Mouse (Mus musculus): ENCODE data around the gene Gopc. TPM values are rescaled to one million over a fixed set of nuclear protein-coding genes. Genes with fewer than 3 reads are reported as not detected.

Gopc gene
- total and polyA plus RNA-seq, 2 experiments: 3.7 to 14.9 TPM

DNA sequence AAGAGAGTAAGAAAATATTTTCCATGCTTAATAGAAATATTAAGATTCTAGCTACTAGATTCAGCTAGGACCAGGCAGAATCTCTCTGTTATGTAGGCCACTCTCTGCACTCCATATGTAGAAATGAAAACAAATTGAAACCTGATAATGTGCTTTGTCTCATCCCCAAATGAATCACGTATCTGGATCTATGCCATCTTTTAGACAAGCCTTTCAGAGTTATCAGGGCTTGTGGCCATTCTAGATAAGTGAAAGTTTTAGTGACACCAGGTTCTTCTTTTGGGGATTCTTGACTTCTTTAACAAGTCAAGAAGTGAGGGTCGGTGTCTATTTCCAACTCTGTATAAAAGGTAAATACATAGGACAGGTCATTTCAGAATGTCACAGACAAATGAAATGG, 16.8 kb upstream of the Gopc start:
- 74% methylated on average over 2 of the region's 2 CpGs for WGBS
- Histone ChIP-seq H3K79me2 (ENCODE audit: control insufficient read depth, insufficient read depth, low read length) (no peaks in the 10 kb centered on the region), H3K27ac (replicated peaks; ENCODE audit: insufficient read depth, low read depth, low read length) (no peak overlapping the region), H3K27me3 (ENCODE audit: control insufficient read depth, insufficient read depth, low read length) (no peaks in the 10 kb centered on the region), H3K9ac (ENCODE audit: low read depth, low read length) (no peak overlapping the region), H3K4me1 (ENCODE audit: control insufficient read depth, insufficient read depth, low read length) (no peaks in the 10 kb centered on the region), H3K4me3 (ENCODE audit: insufficient read depth, low read depth, low read length) (no peak overlapping the region), H3K36me3 (ENCODE audit: control insufficient read depth, insufficient read depth, low read length) (no peaks in the 10 kb centered on the region)
- TF ChIP-seq CTCF (IDR thresholded peaks at IDR 0.05; ENCODE audit: low read depth, low read length) (no peak), POLR2A (IDR thresholded peaks at IDR 0.05; ENCODE audit: extremely low read depth, insufficient read depth, low read length) (no peak)
- no peak for DNase-seq (ENCODE audit: extremely low read depth, low read depth, low spot score)

DNA sequence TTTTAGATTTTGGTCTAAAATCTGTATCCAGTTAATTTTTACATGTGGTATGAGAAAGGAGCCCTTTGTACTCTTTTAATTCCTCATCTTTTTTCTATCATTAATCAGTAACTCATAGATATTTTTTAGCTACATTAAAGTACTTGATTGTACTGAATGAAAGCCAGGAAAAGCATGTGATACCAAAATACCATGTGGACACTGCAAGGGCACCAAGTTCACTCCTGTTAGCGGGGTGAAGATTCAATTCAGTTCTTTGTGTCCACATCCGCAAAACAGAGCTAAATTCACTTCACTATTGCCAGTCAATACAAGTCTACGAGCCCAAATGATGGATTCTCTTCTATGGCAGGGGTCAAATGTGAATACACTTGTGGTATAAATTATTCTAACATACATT, 14.7 kb upstream of the Gopc start:
- Histone ChIP-seq H3K27ac (replicated peaks; ENCODE audit: insufficient read depth, low read depth, low read length) (no peak overlapping the region), H3K4me3 (ENCODE audit: insufficient read depth, low read depth, low read length) (no peak overlapping the region), H3K9ac (ENCODE audit: low read depth, low read length) (no peak overlapping the region), H3K4me1 (ENCODE audit: control insufficient read depth, insufficient read depth, low read length) (no peaks in the 10 kb centered on the region), H3K79me2 (ENCODE audit: control insufficient read depth, insufficient read depth, low read length) (no peaks in the 10 kb centered on the region), H3K36me3 (ENCODE audit: control insufficient read depth, insufficient read depth, low read length) (no peaks in the 10 kb centered on the region), H3K27me3 (ENCODE audit: control insufficient read depth, insufficient read depth, low read length) (no peaks in the 10 kb centered on the region)
- DNase-seq (ENCODE audit: extremely low read depth, low read depth, low spot score): no peak
- 80% methylated on average over 3 of the region's 3 CpGs for WGBS
- TF ChIP-seq POLR2A (IDR thresholded peaks at IDR 0.05; ENCODE audit: extremely low read depth, insufficient read depth, low read length) (no peak), CTCF (IDR thresholded peaks at IDR 0.05; ENCODE audit: low read depth, low read length) (no peak)

DNA sequence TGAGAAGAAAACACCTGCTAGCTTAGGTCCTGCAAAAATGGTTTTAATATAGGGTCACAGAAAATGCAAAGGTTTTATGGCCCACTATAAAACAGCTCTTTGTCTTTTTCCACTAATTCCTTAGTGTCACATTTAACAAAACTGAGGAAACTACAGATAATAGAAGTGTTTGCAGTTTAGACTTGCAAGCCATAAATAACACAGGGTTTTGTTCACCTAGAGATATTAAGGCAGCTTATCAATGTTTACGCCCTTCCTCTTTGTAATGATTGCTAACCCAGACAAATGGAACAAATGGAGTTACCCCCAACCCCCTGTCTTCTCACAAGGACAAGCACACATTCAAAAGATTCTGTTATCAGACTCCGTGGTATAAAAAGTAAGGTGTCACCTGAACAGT, 9.3 kb upstream of the Gopc start:
- Histone ChIP-seq H3K27ac (replicated peaks; ENCODE audit: insufficient read depth, low read depth, low read length) (no peak overlapping the region), H3K4me3 (ENCODE audit: insufficient read depth, low read depth, low read length) (no peak overlapping the region), H3K4me1 (ENCODE audit: control insufficient read depth, insufficient read depth, low read length) (no peaks in the 10 kb centered on the region), H3K9ac (ENCODE audit: low read depth, low read length) (no peak overlapping the region), H3K27me3 (ENCODE audit: control insufficient read depth, insufficient read depth, low read length) (no peaks in the 10 kb centered on the region), H3K79me2 (ENCODE audit: control insufficient read depth, insufficient read depth, low read length) (no peaks in the 10 kb centered on the region), H3K36me3 (ENCODE audit: control insufficient read depth, insufficient read depth, low read length) (no peaks in the 10 kb centered on the region)
- DNase-seq (ENCODE audit: extremely low read depth, low read depth, low spot score): no peak
- 61% methylated on average over 2 of the region's 2 CpGs for WGBS
- TF ChIP-seq POLR2A (IDR thresholded peaks at IDR 0.05; ENCODE audit: extremely low read depth, insufficient read depth, low read length): no peak
- no peak for TF ChIP-seq CTCF (IDR thresholded peaks at IDR 0.05; ENCODE audit: low read depth, low read length)

DNA sequence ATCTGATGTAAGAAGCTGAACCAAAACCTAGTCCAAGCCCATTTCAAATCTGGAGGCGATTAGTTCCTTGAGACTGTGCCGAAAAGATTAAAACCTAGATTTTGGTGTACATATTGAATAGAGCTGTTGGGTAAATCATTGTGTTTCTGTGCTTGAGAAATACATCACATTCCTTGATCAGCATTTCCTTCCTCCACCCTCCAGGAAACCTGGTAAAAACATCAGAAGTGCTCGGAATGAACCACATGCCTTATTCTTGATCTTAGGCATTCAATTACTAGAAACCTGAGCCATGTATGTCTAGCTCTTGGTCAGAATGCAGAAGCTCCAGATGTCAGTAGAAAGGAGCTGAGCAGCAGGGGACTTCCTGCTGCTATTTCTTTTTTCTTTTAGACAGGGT, 7.5 kb upstream of the Gopc start:
- DNase-seq (ENCODE audit: extremely low read depth, low read depth, low spot score): no peak
- Histone ChIP-seq H3K27ac (replicated peaks; ENCODE audit: insufficient read depth, low read depth, low read length) (no peak overlapping the region), H3K27me3 (ENCODE audit: control insufficient read depth, insufficient read depth, low read length) (no peaks in the 10 kb centered on the region), H3K4me1 (ENCODE audit: control insufficient read depth, insufficient read depth, low read length) (no peaks in the 10 kb centered on the region), H3K79me2 (ENCODE audit: control insufficient read depth, insufficient read depth, low read length) (no peaks in the 10 kb centered on the region), H3K4me3 (ENCODE audit: insufficient read depth, low read depth, low read length) (no peak overlapping the region), H3K36me3 (ENCODE audit: control insufficient read depth, insufficient read depth, low read length) (no peaks in the 10 kb centered on the region), H3K9ac (ENCODE audit: low read depth, low read length) (no peak overlapping the region)
- TF ChIP-seq POLR2A (IDR thresholded peaks at IDR 0.05; ENCODE audit: extremely low read depth, insufficient read depth, low read length) (no peak), CTCF (IDR thresholded peaks at IDR 0.05; ENCODE audit: low read depth, low read length) (no peak)
- 82% methylated on average over 3 of the region's 3 CpGs for WGBS

DNA sequence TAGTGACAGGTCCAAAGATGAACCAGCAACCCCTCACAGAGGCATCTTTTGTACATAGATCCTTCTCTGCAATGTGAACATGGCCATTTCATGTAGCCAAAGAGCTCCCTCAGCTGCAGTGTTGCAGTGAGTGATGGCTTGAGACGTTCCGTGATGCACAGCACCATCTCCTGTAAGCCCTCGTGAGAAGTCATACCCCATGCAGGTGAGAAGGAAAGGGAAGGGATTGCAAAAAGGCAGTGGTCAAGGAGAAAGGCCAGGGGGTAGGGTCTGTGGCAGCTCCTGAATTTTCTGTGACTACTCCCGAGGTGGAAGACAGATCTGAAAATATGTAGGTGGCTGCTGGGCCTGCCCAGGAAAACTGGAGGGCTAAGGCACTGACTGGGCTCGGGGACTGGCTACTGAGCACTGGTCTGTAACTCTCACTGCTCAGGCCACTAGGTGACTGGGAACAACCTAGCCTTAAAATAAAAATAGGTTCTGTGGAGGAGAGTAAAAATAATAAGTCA, 7.1 kb upstream of the Gopc start, which contains the start of gene Nepn:
Gene Nepn, plus strand, starts transcription at position 51 of the 509 bp plus-strand sequence.
- Histone ChIP-seq H3K9ac (ENCODE audit: low read depth, low read length) (no peak within 1 kb of the TSS), H3K27me3 (ENCODE audit: control insufficient read depth, insufficient read depth, low read length) (no peaks in the 10 kb centered on the region)

DNA sequence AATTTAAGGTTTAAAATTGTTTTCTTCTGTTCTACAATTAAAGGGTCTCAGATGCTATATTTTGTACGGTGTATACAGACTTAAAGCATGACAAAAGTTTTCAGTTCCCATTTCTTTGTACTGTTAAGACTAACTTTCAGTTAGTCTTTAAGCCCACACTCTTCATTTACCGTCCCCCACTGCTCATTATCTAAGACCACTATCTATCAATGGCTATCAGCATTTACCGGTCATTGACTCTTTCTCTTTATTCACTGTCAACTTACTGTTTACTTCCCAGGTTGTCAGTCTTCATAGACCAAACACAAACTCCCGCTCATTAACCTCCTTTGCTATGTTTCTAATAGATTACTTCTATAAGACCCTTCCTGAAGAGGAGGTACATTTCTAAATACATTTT, 5.3 kb upstream of the Gopc start:
- Histone ChIP-seq H3K9ac (ENCODE audit: low read depth, low read length) (no peak overlapping the region), H3K79me2 (ENCODE audit: control insufficient read depth, insufficient read depth, low read length) (no peaks in the 10 kb centered on the region), H3K4me1 (ENCODE audit: control insufficient read depth, insufficient read depth, low read length) (peaks cover 5% of the 10 kb centered on the region; the same call in 1 of the 2 replicates), H3K36me3 (ENCODE audit: control insufficient read depth, insufficient read depth, low read length) (no peaks in the 10 kb centered on the region), H3K27me3 (ENCODE audit: control insufficient read depth, insufficient read depth, low read length) (no peaks in the 10 kb centered on the region), H3K4me3 (ENCODE audit: insufficient read depth, low read depth, low read length) (no peak overlapping the region), H3K27ac (replicated peaks; ENCODE audit: insufficient read depth, low read depth, low read length) (no peak overlapping the region)
- TF ChIP-seq POLR2A (IDR thresholded peaks at IDR 0.05; ENCODE audit: extremely low read depth, insufficient read depth, low read length) (no peak), CTCF (IDR thresholded peaks at IDR 0.05; ENCODE audit: low read depth, low read length) (no peak)
- no peak for DNase-seq (ENCODE audit: extremely low read depth, low read depth, low spot score)
- WGBS: 73% methylated on average over 4 of the region's 4 CpGs

More for the DNA sequence above, 7.1 kb upstream of the Gopc start, which contains the start of gene Nepn:
- H3K27ac ChIP-seq (replicated peaks; ENCODE audit: insufficient read depth, low read depth, low read length): no peak within 1 kb of the TSS
- WGBS: 79% methylated on average over 5 of the region's 5 CpGs
- H3K4me3 ChIP-seq (ENCODE audit: insufficient read depth, low read depth, low read length): no peak within 1 kb of the TSS
- TF ChIP-seq POLR2A (IDR thresholded peaks at IDR 0.05; ENCODE audit: extremely low read depth, insufficient read depth, low read length) (no peak), CTCF (IDR thresholded peaks at IDR 0.05; ENCODE audit: low read depth, low read length) (no peak)
- H3K36me3 ChIP-seq (ENCODE audit: control insufficient read depth, insufficient read depth, low read length): no peaks in the 10 kb centered on the region
- H3K4me1 ChIP-seq (ENCODE audit: control insufficient read depth, insufficient read depth, low read length): no peaks in the 10 kb centered on the region
- no peaks in the 10 kb centered on the region for H3K79me2 ChIP-seq (ENCODE audit: control insufficient read depth, insufficient read depth, low read length)
- no peak for DNase-seq (ENCODE audit: extremely low read depth, low read depth, low spot score)

Measured in liver, adult 2 months (tissue).